Mouse (Mus musculus) liver, postnatal 0 days (tissue): ENCODE results near the gene Atcay.

Experiments used
- CTCF ChIP-seq: sonication (generic); IDR thresholded peaks from 2 replicates; pipeline ENCODE4 v1.5.1; 2016; ENCODE audit warnings: antibody characterized with exemption, low read depth
- EP300 ChIP-seq: IDR thresholded peaks from 2 replicates; pipeline ENCODE4 v1.6.1; 2016; ENCODE audit warnings: antibody characterized with exemption, low read depth, mild to moderate bottlenecking

- no peak for TF ChIP-seq CTCF
- TF ChIP-seq EP300, result no peak
Measured at GRCm38 (mm10) chr10:81232580-81233225, 2.1 kb upstream of the Atcay start, which contains the start of gene Zfr2.
